Mouse (Mus musculus): ENCODE results near the gene Sipa1l1. TPM values are rescaled to one million over a fixed set of nuclear protein-coding genes. Genes with fewer than 3 reads are reported as not detected.

The Sipa1l1 gene
- total and polyA plus RNA-seq, 2 experiments from 2014 or later, result 8.2 to 22.9 TPM

DNA sequence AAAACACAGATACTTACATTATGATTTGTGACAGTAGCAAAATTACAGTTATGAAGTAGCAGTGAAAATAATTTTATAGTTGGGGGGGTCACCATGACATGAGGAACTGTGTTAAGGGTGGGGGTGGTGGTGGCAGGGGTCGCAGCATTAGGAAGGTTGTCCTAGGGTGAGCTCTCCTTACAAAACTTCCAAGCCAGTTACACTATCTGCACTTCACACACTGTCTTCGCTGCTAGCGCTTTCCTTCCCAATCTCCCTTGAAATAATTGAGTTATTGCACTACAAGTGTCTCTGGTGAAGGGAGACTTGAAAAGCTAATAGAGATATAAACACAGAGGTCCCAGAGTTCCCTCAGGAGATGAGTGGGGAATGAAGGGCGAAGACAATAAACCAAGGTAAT, 329.6 kb downstream of the Sipa1l1 start:
- H3K36me3 ChIP-seq (ENCODE audit: insufficient read depth, low read length), result no peaks in the 10 kb centered on the region
- H3K4me2 ChIP-seq (ENCODE audit: low read depth, low read length), result no peak overlapping the region
- TF ChIP-seq CTCF (IDR thresholded peaks at IDR 0.05; ENCODE audit: low read depth), result no peak
- ATAC-seq (0 out of 2 replicates have a peak, but pooled peaks have one; percentile 5), DNase-seq (ENCODE audit: low spot score) (no peak)
- no peak overlapping the region for H3K4me3 ChIP-seq (ENCODE audit: low read length)
- WGBS, result 82% methylated on average over 4 of the region's 4 CpGs
- no peak overlapping the region for H3K27ac ChIP-seq
- H3K4me1 ChIP-seq (ENCODE audit: insufficient read depth, low read length), result no peaks in the 10 kb centered on the region
- H3K9me3 ChIP-seq (ENCODE audit: low read length), result no peaks in the 10 kb centered on the region
- H3K9ac ChIP-seq (replicated peaks; ENCODE audit: low read length), result no peak overlapping the region
- no peaks in the 10 kb centered on the region for H3K27me3 ChIP-seq (ENCODE audit: insufficient read depth, low read length)

DNA sequence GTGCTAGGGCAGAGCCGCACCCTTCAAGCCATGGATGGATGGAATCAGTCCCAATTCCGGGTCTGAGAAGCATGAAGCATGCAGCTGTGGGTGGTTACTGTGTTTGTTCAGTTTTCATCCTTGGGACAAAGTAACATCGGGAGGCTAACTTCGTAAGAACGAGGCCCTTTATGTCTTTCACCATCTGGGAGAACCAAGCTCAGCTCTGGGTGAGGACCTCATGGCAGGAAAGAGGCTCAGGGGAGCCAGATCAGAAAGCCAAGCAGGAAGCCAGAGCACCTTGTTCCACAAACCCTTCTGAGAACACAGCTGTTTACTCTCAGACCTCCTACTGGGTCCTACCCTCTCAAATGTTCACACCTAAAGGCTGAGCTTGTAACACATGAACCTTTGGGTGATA, 330.6 kb downstream of the Sipa1l1 start:
- H3K36me3 ChIP-seq (ENCODE audit: insufficient read depth, low read length), result no peaks in the 10 kb centered on the region
- H3K4me3 ChIP-seq (ENCODE audit: low read length), result no peak overlapping the region
- H3K9ac ChIP-seq (replicated peaks; ENCODE audit: low read length), result no peak overlapping the region
- no peak overlapping the region for H3K27ac ChIP-seq
- H3K4me1 ChIP-seq (ENCODE audit: insufficient read depth, low read length), result no peaks in the 10 kb centered on the region
- no peak for DNase-seq (ENCODE audit: low spot score)
- 82% methylated on average over 5 of the region's 5 CpGs for WGBS
- H3K27me3 ChIP-seq (ENCODE audit: insufficient read depth, low read length), result no peaks in the 10 kb centered on the region
- TF ChIP-seq CTCF (IDR thresholded peaks at IDR 0.05; ENCODE audit: low read depth), result no peak
- no peak for ATAC-seq
- no peaks in the 10 kb centered on the region for H3K9me3 ChIP-seq (ENCODE audit: low read length)
- no peak overlapping the region for H3K4me2 ChIP-seq (ENCODE audit: low read depth, low read length)

Measured in hindbrain, postnatal 0 days (tissue).